Mouse (Mus musculus): ENCODE results near the gene Tmem174. TPM values are rescaled to one million over a fixed set of nuclear protein-coding genes. Genes with fewer than 3 reads are reported as not detected.

The Tmem174 gene
- total RNA-seq (2014; rRNA removed) (not detected in 2 replicates), polyA plus RNA-seq (2015; fragmentation: Nextera tagmentation; extraction: Ambion mirVana) (not detected in 2 replicates)

DNA sequence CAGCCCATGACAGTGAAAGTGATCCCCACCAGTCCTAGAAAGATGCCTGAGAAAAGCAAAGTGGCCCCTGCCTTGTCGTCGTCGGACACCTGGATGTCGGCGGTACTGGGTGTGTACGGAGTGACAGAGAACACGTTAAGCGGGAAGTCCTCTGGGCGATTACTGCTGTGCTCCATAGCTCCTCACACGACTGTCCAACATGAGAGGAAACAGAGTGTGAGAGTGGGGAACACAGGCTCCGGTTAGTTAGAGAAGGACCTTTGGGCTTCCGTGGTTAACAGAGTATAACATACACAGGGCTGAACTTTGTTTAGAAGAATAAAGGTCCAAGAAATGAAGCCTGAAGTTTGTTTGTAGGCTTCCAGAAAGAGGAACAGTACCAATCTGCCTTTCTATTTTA lies at the start of gene Tmem174:
TSS of gene Tmem174 (minus strand) at position 266 of the 400 bp plus-strand sequence.
- Histone ChIP-seq H3K9me3 (ENCODE audit: low read length) (no peaks in the 10 kb centered on the region), H3K4me3 (ENCODE audit: low read depth, low read length) (no peak within 1 kb of the TSS), H3K4me1 (ENCODE audit: insufficient read depth, low read length) (no peaks in the 10 kb centered on the region), H3K4me2 (ENCODE audit: low read depth, low read length, poor library complexity, severe bottlenecking) (no peak within 1 kb of the TSS), H3K36me3 (ENCODE audit: insufficient read depth, low read length) (no peaks in the 10 kb centered on the region), H3K27me3 (ENCODE audit: insufficient read depth, low read length) (no peaks in the 10 kb centered on the region), H3K9ac (replicated peaks; ENCODE audit: low read length, poor library complexity, severe bottlenecking) (no peak within 1 kb of the TSS), H3K27ac (ENCODE audit: low read depth, low read length) (no peak within 1 kb of the TSS)
- ATAC-seq (ENCODE audit: low FRiP score) (no peak), DNase-seq (ENCODE audit: low spot score) (no peak)
- TF ChIP-seq CTCF (IDR thresholded peaks at IDR 0.05), result no peak
- 92% methylated on average over 12 of the region's 12 CpGs for WGBS

DNA sequence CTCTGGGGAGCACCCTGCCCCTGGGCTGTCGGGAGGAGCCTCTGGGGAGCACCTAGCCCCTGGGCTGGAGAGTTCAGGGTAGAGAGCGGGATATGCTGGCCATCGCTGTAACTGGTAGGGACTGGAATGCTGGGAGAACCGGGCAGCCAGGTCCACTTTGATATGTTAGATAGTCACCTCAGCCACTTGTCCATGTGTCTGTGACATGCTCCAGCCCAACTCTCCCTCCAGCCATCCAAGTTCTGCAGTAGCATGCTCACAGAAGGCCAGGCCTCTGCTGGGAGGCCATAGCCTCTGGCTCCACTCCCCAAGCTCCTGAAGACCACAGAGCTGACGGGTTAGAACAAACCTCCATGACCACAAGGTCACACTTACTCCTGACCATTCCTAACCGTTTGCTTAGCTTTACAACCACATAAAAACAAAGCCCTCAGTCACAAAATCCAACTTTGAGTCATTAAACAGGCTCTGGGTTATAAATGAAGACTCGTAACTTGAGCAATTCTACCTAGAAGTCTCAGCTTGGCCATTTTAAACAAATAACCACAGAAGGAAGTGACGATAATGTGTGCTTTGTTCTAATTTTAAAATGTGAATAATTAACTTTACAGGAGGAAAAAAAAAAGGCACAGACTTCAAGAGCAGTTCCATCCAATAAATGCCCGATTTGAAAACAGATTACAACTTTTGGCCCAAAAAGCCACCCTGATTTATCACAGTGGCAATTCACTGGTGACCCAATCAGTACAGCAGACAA lies 47.1 kb upstream of the Tmem174 start:
- 89% methylated on average over 9 of the region's 9 CpGs for WGBS
- Histone ChIP-seq H3K27ac (ENCODE audit: low read depth, low read length) (no peak overlapping the region), H3K4me3 (ENCODE audit: low read depth, low read length) (no peak overlapping the region), H3K4me1 (ENCODE audit: insufficient read depth, low read length) (0 out of 2 replicates have a peak, but pooled peaks cover 3% of the 10 kb centered on the region), H3K4me2 (ENCODE audit: low read depth, low read length, poor library complexity, severe bottlenecking) (no peak overlapping the region), H3K36me3 (ENCODE audit: insufficient read depth, low read length) (no peaks in the 10 kb centered on the region), H3K27me3 (ENCODE audit: insufficient read depth, low read length) (no peaks in the 10 kb centered on the region), H3K9ac (replicated peaks; ENCODE audit: low read length, poor library complexity, severe bottlenecking) (no peak overlapping the region), H3K9me3 (ENCODE audit: low read length) (no peaks in the 10 kb centered on the region)
- no peak for DNase-seq (ENCODE audit: low spot score)
- no peak for ATAC-seq (ENCODE audit: low FRiP score)
- no peak for TF ChIP-seq CTCF (IDR thresholded peaks at IDR 0.05)

DNA sequence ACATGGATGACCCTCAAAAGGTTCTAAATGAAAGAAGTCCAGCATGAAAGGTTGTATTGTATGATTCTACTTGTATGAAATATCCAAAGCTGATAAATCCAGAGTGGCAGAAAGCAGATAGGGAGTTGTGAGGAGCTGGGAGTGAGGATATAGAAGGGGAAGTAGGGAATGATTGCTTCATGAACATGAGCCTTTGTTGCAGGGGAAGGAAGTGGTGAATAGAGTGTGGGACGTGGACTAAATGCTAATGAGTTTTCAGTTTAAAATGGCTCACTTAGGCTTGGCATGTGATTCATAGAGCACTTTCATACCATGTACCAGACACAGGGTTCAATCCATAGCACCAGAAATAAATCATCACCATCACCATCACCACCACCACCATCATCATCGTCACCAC lies 46.2 kb upstream of the Tmem174 start:
- Histone ChIP-seq H3K9me3 (ENCODE audit: low read length) (no peaks in the 10 kb centered on the region), H3K36me3 (ENCODE audit: insufficient read depth, low read length) (no peaks in the 10 kb centered on the region), H3K27ac (ENCODE audit: low read depth, low read length) (no peak overlapping the region), H3K9ac (replicated peaks; ENCODE audit: low read length, poor library complexity, severe bottlenecking) (no peak overlapping the region), H3K27me3 (ENCODE audit: insufficient read depth, low read length) (no peaks in the 10 kb centered on the region), H3K4me1 (ENCODE audit: insufficient read depth, low read length) (0 out of 2 replicates have a peak, but pooled peaks cover 3% of the 10 kb centered on the region), H3K4me3 (ENCODE audit: low read depth, low read length) (no peak overlapping the region), H3K4me2 (ENCODE audit: low read depth, low read length, poor library complexity, severe bottlenecking) (no peak overlapping the region)
- no peak for DNase-seq (ENCODE audit: low spot score)
- no peak for TF ChIP-seq CTCF (IDR thresholded peaks at IDR 0.05)
- WGBS, result 85% methylated on average over 2 of the region's 2 CpGs
- ATAC-seq (ENCODE audit: low FRiP score), result no peak

DNA sequence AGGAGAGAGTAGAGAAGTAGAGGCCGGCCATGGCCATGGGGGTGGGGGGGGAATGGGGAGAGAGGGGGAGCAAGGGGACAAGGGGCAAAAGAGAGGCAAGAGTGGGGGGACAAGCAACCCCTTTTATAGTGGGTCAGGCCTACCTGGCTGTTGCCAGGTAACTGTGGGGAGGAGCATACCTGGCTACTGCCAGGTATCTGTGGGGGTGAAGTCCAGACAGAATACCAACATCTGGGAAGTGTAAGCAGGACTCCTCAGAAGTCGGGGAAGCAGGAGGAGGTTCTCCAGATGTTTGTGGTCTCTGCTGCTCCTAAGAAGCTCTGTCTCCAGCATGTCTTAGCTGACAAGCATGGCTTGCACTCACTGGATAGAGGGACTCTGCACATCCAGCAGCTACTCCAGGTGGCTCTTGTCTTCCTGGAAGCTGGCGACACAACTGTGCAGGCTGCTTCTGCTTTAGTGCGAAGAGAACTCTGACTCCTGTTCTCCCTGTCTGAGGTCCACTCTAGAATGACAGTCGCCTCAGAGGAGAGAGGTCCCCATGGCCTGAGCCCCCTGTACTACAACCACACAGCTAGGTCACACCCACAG lies 43.4 kb upstream of the Tmem174 start:
- no peak overlapping the region for H3K4me2 ChIP-seq (ENCODE audit: low read depth, low read length, poor library complexity, severe bottlenecking)
- 95% methylated on average over 5 of the region's 5 CpGs for WGBS
- ATAC-seq (ENCODE audit: low FRiP score) (no peak), DNase-seq (ENCODE audit: low spot score) (no peak)
- no peaks in the 10 kb centered on the region for H3K9me3 ChIP-seq (ENCODE audit: low read length)
- no peaks in the 10 kb centered on the region for H3K27me3 ChIP-seq (ENCODE audit: insufficient read depth, low read length)
- TF ChIP-seq CTCF (IDR thresholded peaks at IDR 0.05), result no peak
- H3K27ac ChIP-seq (ENCODE audit: low read depth, low read length), result no peak overlapping the region
- no peaks in the 10 kb centered on the region for H3K4me1 ChIP-seq (ENCODE audit: insufficient read depth, low read length)
- no peak overlapping the region for H3K4me3 ChIP-seq (ENCODE audit: low read depth, low read length)
- H3K36me3 ChIP-seq (ENCODE audit: insufficient read depth, low read length), result no peaks in the 10 kb centered on the region
- no peak overlapping the region for H3K9ac ChIP-seq (replicated peaks; ENCODE audit: low read length, poor library complexity, severe bottlenecking)

DNA sequence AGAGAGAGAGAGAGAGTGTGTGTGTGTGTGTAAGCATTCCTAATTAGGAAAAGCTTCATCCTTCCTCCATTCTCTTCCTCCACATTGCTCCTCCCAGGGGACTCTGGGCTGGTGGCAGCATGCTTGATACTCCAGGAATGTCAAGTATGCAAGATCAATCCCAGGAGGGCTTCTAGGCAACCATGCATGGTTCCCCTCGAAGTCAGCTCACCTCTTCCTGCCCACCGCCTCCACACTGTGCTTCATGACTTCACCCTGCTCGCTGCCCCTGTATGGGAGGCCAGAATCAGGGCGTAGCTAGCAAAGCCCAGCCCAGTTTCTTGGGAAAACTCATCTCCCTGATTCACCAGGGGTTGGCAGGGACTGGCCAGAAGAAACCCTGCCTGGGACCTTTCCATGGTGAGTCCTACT lies 42.4 kb upstream of the Tmem174 start:
- ATAC-seq (ENCODE audit: low FRiP score) (no peak), DNase-seq (ENCODE audit: low spot score) (no peak)
- Histone ChIP-seq H3K4me2 (ENCODE audit: low read depth, low read length, poor library complexity, severe bottlenecking) (no peak overlapping the region), H3K36me3 (ENCODE audit: insufficient read depth, low read length) (no peaks in the 10 kb centered on the region), H3K4me3 (ENCODE audit: low read depth, low read length) (no peak overlapping the region), H3K27me3 (ENCODE audit: insufficient read depth, low read length) (no peaks in the 10 kb centered on the region), H3K4me1 (ENCODE audit: insufficient read depth, low read length) (no peaks in the 10 kb centered on the region), H3K27ac (ENCODE audit: low read depth, low read length) (no peak overlapping the region), H3K9ac (replicated peaks; ENCODE audit: low read length, poor library complexity, severe bottlenecking) (no peak overlapping the region), H3K9me3 (ENCODE audit: low read length) (no peaks in the 10 kb centered on the region)
- no peak for TF ChIP-seq CTCF (IDR thresholded peaks at IDR 0.05)
- 47% methylated on average over 4 of the region's 4 CpGs for WGBS

DNA sequence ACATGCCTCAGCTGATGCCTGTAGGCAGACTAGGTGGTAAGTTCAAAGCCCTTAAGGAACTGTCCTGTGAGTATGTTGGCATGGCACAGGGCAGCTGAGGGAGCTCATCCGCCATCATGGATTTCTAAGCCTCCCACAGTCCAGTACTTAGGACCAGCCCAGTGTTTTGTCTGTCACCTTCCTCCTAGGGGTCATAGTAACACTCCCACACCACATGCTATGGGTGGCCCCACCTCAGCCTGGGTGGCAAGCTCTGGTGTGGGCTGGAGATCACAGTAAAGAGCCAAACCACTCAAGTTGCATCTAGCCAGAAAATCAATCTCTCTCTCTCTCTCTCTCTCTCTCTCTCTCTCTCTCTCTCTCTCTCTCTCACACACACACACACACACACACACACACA lies 42.0 kb upstream of the Tmem174 start:
- no peak for TF ChIP-seq CTCF (IDR thresholded peaks at IDR 0.05)
- no peaks in the 10 kb centered on the region for H3K36me3 ChIP-seq (ENCODE audit: insufficient read depth, low read length)
- H3K4me3 ChIP-seq (ENCODE audit: low read depth, low read length), result no peak overlapping the region
- WGBS, result 84% methylated on average over 1 of the region's 1 CpGs
- no peak for DNase-seq (ENCODE audit: low spot score)
- H3K4me2 ChIP-seq (ENCODE audit: low read depth, low read length, poor library complexity, severe bottlenecking), result no peak overlapping the region
- H3K9ac ChIP-seq (replicated peaks; ENCODE audit: low read length, poor library complexity, severe bottlenecking), result no peak overlapping the region
- H3K27ac ChIP-seq (ENCODE audit: low read depth, low read length), result no peak overlapping the region
- no peaks in the 10 kb centered on the region for H3K9me3 ChIP-seq (ENCODE audit: low read length)
- ATAC-seq (ENCODE audit: low FRiP score), result no peak
- no peaks in the 10 kb centered on the region for H3K4me1 ChIP-seq (ENCODE audit: insufficient read depth, low read length)
- no peaks in the 10 kb centered on the region for H3K27me3 ChIP-seq (ENCODE audit: insufficient read depth, low read length)

Measured in midbrain, postnatal 0 days (tissue).